Mouse (Mus musculus) megakaryocyte, embryonic 14.5 days (primary cell): ENCODE data around the gene Gpn2.

ENCODE experiments used
- FLI1 ChIP-seq: IDR thresholded peaks from 2 replicates; pipeline ENCODE4 v1.6.1; 2012; ENCODE audit warnings: low read length, inconsistent platforms, mixed read lengths
- GATA1 ChIP-seq: IDR thresholded peaks from 3 replicates; pipeline ENCODE4 v1.6.1; 2012; ENCODE audit warnings: mixed read lengths, low read length, inconsistent platforms, borderline replicate concordance

GRCm38 (mm10) chr4:133596084-133596483 lies 11.9 kb downstream of the Gpn2 start:
- no peak for TF ChIP-seq GATA1
- TF ChIP-seq FLI1 = no peak
